In genomic region chr13:5769283-5770260, GRCm38 (mm10) we compare ENCODE assay signal across 13 mouse cellular contexts.
A peak's percentile ranks its signal among the peaks of the same experiment; 100 is the strongest.
DNase-seq lines count a peak whose midpoint lies in the region; ATAC-seq and TF ChIP-seq lines count a peak whose summit lies in the region.
"Had no signal": no experiment of that assay in that cellular context is flagged by ENCODE, and none has a peak within 500 bp of the region (broad histone marks: within the 10 kb centered on the region; RNA-seq: fewer than 3 reads in every experiment).

No protein-coding gene starts in this region.

- no peak for TF ChIP-seq CTCF in heart, postnatal 0 days (IDR thresholded peaks at IDR 0.05; ENCODE audit: low read depth)
- no peak for TF ChIP-seq CTCF in C2C12 (IDR thresholded peaks at IDR 0.05; ENCODE audit: control insufficient read depth, insufficient read depth, insufficient read length)

- no peak overlapping the region for H3K4me2 ChIP-seq in heart, postnatal 0 days (ENCODE audit: low read depth, low read length)
- H3K4me2 ChIP-seq: hindbrain, embryonic 14.5 days; midbrain, embryonic 11.5 days; neural tube, embryonic 15.5 days had no signal

- no peak overlapping the region for H3ac ChIP-seq in C2C12 (ENCODE audit: control insufficient read depth, insufficient read length, low read depth)

- DNase-seq in heart, postnatal 0 days (ENCODE audit: low spot score): no peak
- DNase-seq in heart, adult 8-10 months (ENCODE audit: low spot score): no peak
- peak; percentile 56 for DNase-seq in induced T-regulatory cell, adult 2 months (ENCODE audit: low read depth)
- no peak for DNase-seq in adipocyte (ENCODE audit: low spot score)
- no peak for DNase-seq in testis, postnatal 10 days (ENCODE audit: low spot score)
- DNase-seq in spleen, postnatal 36 days (ENCODE audit: low spot score in 2 of 2): no peak
- DNase-seq: layer of hippocampus, adult 9-11 months; thymus, postnatal 36 days had no signal

- H3K27me3 ChIP-seq in heart, postnatal 0 days (ENCODE audit: control insufficient read depth, insufficient read depth, low read length): no peaks in the 10 kb centered on the region
- H3K27me3 ChIP-seq in C2C12 (ENCODE audit: control insufficient read depth, insufficient read depth, insufficient read length): no peaks in the 10 kb centered on the region
- H3K27me3 ChIP-seq: neural tube, embryonic 15.5 days had no signal

- WGBS in heart, postnatal 0 days: 61% methylated on average over 7 of the region's 7 CpGs
- 97% methylated on average over 7 of the region's 7 CpGs for WGBS in macrophage (ENCODE audit: missing documents)

- no peak overlapping the region for H3K9ac ChIP-seq in heart, postnatal 0 days (replicated peaks; ENCODE audit: low read depth, low read length)
- H3K9ac ChIP-seq: hindbrain, embryonic 14.5 days; neural tube, embryonic 15.5 days had no signal

- no peaks in the 10 kb centered on the region for H3K9me3 ChIP-seq in heart, postnatal 0 days (replicated peaks; ENCODE audit: control insufficient read depth, low read length)
- H3K9me3 ChIP-seq: neural tube, embryonic 15.5 days had no signal

- no peaks in the 10 kb centered on the region for H3K36me3 ChIP-seq in heart, postnatal 0 days (replicated peaks; ENCODE audit: control insufficient read depth, insufficient read depth, low read length)
- no peaks in the 10 kb centered on the region for H3K36me3 ChIP-seq in C2C12 (ENCODE audit: control insufficient read depth, insufficient read depth)
- no peaks in the 10 kb centered on the region for H3K36me3 ChIP-seq in macrophage (ENCODE audit: inconsistent target)
- H3K36me3 ChIP-seq: neural tube, embryonic 15.5 days had no signal

- H3K79me2 ChIP-seq in C2C12 (ENCODE audit: control insufficient read depth, insufficient read depth) (no peaks in the 10 kb centered on the region), macrophage (ENCODE audit: inconsistent target) (no peaks in the 10 kb centered on the region)

- no peak for TF ChIP-seq EP300 in heart, postnatal 0 days (IDR thresholded peaks at IDR 0.05; ENCODE audit: low read depth)

- no peaks in the 10 kb centered on the region for H3K79me3 ChIP-seq in C2C12 (ENCODE audit: low read depth)

- peak overlapping the region; percentile 43 for H3K27ac ChIP-seq in heart, postnatal 0 days (ENCODE audit: low read depth)
- H3K27ac ChIP-seq in macrophage: peak overlapping the region; percentile 45
- H3K27ac ChIP-seq: hindbrain, embryonic 14.5 days; neural tube, embryonic 15.5 days had no signal

- peak; percentile 47; the same call in 1 of the 2 replicates for ATAC-seq in heart, postnatal 0 days (ENCODE audit: insufficient read depth, low read depth)

- H3K4me1 ChIP-seq in heart, postnatal 0 days (ENCODE audit: control insufficient read depth, insufficient read depth): no peaks in the 10 kb centered on the region; the same call in 1 of the 2 replicates
- H3K4me1 ChIP-seq: neural tube, embryonic 15.5 days had no signal

- no peak overlapping the region for H3K4me3 ChIP-seq in heart, postnatal 0 days (ENCODE audit: low read depth, low read length)
- H3K4me3 ChIP-seq in C2C12 (ENCODE audit: insufficient read depth, poor library complexity, severe bottlenecking) (no peak overlapping the region), macrophage (ENCODE audit: inconsistent target) (no peak overlapping the region)
- H3K4me3 ChIP-seq: neural tube, embryonic 15.5 days had no signal

TF ChIP-seq in C2C12, 6 proteins besides CTCF, POLR2A, EP300 and RAD21:
- TF ChIP-seq MYOD1 (IDR thresholded peaks at IDR 0.05; ENCODE audit: control insufficient read depth, insufficient read length, low read depth) (no peak), CEBPB (IDR thresholded peaks at IDR 0.05; ENCODE audit: low read depth) (no peak), MYOG (IDR thresholded peaks at IDR 0.05; ENCODE audit: control insufficient read depth, extremely low read depth, insufficient read length) (no peak), FOSL1 (IDR thresholded peaks at IDR 0.05; ENCODE audit: insufficient read depth, low read length, poor library complexity, severe bottlenecking) (peak; percentile 68)
